Mouse (Mus musculus) heart, postnatal 0 days (tissue): ENCODE data around the gene Kcna7.

ENCODE experiments used
- CTCF ChIP-seq: IDR thresholded peaks from 2 replicates; pipeline ENCODE4 v1.5.1; 2016; ENCODE audit warnings: antibody characterized with exemption, control low read depth, low read depth
- EP300 ChIP-seq: IDR thresholded peaks from 2 replicates; pipeline ENCODE4 v1.6.1; 2016; ENCODE audit warnings: antibody characterized with exemption, low read depth

GRCm38 (mm10) chr7:45436444-45436843 is 31.0 kb downstream of the Kcna7 start:
- TF ChIP-seq CTCF (no peak), EP300 (no peak)
